Mouse (Mus musculus) myocyte (in vitro differentiated cells): Measurements from ENCODE around the gene Gm20604. TPM values are rescaled to one million over a fixed set of nuclear protein-coding genes. Genes with fewer than 3 reads are reported as not detected.
A peak's percentile ranks its signal among the peaks of the same experiment; 100 is the strongest.

ENCODE experiments used
- H3K27me3 ChIP-seq: one replicate; pipeline ENCODE4 v1.6.1; 2011; ENCODE audit not compliant: control insufficient read depth, insufficient read depth, insufficient read length
- H3K36me3 ChIP-seq: one replicate; pipeline ENCODE4 v1.6.1; 2011; ENCODE audit not compliant: control insufficient read depth, insufficient read depth
- H3K4me2 ChIP-seq: one replicate; pipeline ENCODE4 v1.6.1; 2011; ENCODE audit warnings: low read depth, control low read depth
- H3K4me3 ChIP-seq: one replicate; pipeline ENCODE4 v1.5.1; 2011; ENCODE audit warnings: mild to moderate bottlenecking, control low read depth, moderate library complexity
- H3K79me2 ChIP-seq: one replicate; pipeline ENCODE4 v1.6.1; 2011; ENCODE audit not compliant: control insufficient read depth, insufficient read depth
- H3ac ChIP-seq: one replicate; pipeline ENCODE4 v1.6.1; 2011; ENCODE audit not compliant: control insufficient read depth, insufficient read length
- CEBPB ChIP-seq: IDR thresholded peaks from 2 replicates; pipeline ENCODE4 v1.6.1; 2011; ENCODE audit warnings: mild to moderate bottlenecking, moderate library complexity; ENCODE audit not compliant: poor library complexity, insufficient read depth, severe bottlenecking
- E2F4 ChIP-seq: IDR thresholded peaks from one replicate; pipeline ENCODE4 v1.6.1; 2011; ENCODE audit warnings: mild to moderate bottlenecking, control low read depth, moderate library complexity; ENCODE audit not compliant: insufficient read depth
- MAX ChIP-seq: IDR thresholded peaks from one replicate; pipeline ENCODE4 v1.6.1; 2011; ENCODE audit warnings: low read depth, mild to moderate bottlenecking, control low read depth
- MYOD1 ChIP-seq, 3 experiments: IDR thresholded peaks; one replicate each; pipeline ENCODE4 v1.6.1; 2011; ENCODE audit warnings: control low read depth in 2 of 3, low read depth in 2 of 3, mild to moderate bottlenecking in 2 of 3, moderate library complexity in 1 of 3; ENCODE audit not compliant: insufficient read length in 2 of 3, control insufficient read depth in 1 of 3
- MYOG ChIP-seq, 3 experiments: IDR thresholded peaks; one replicate each; pipeline ENCODE4 v1.6.1; 2011; ENCODE audit warnings: control low read depth in 2 of 3, low read depth in 2 of 3, mild to moderate bottlenecking in 2 of 3; ENCODE audit not compliant: insufficient read length in 2 of 3, control insufficient read depth in 1 of 3, insufficient read depth in 1 of 3
- POLR2A ChIP-seq: IDR thresholded peaks from one replicate; pipeline ENCODE4 v1.6.1; 2011; ENCODE audit warnings: low read depth, mild to moderate bottlenecking, control low read depth, moderate library complexity; ENCODE audit not compliant: insufficient read length
- POLR2AphosphoS2 ChIP-seq: IDR thresholded peaks from one replicate; pipeline ENCODE4 v1.6.1; 2011; ENCODE audit warnings: low read depth, control low read depth; ENCODE audit not compliant: insufficient read length
- REST ChIP-seq: IDR thresholded peaks from one replicate; pipeline ENCODE4 v1.6.1; 2011; ENCODE audit warnings: mild to moderate bottlenecking, control low read depth, moderate library complexity; ENCODE audit not compliant: insufficient read depth, insufficient read length
- SRF ChIP-seq: IDR thresholded peaks from one replicate; pipeline ENCODE4 v1.6.1; 2011; ENCODE audit warnings: low read depth; ENCODE audit not compliant: control insufficient read depth, insufficient read length
- TCF12 ChIP-seq: IDR thresholded peaks from one replicate; pipeline ENCODE4 v1.6.1; 2011; ENCODE audit warnings: mild to moderate bottlenecking, control low read depth; ENCODE audit not compliant: poor library complexity, insufficient read depth, severe bottlenecking
- TCF3 ChIP-seq: IDR thresholded peaks from one replicate; pipeline ENCODE4 v1.6.1; 2011; ENCODE audit warnings: low read depth, control low read depth; ENCODE audit not compliant: insufficient read length
- USF1 ChIP-seq: IDR thresholded peaks from one replicate; pipeline ENCODE4 v1.6.1; 2011; ENCODE audit warnings: low read depth, mild to moderate bottlenecking, control low read depth, moderate library complexity
- polyA plus RNA-seq: library from polyadenylated mRNA; unstranded; fragments of >200 nt; fragmentation: generic; extraction: Trizol; gene quantifications from one replicate; pipeline ENCODE4 v1.2.1, GENCODE M21; 2012; ENCODE audit warnings: missing spikeins

Gm20604 gene
- polyA plus RNA-seq, 1 experiment = 5.7 TPM

- no peaks in the 10 kb centered on the region for H3K36me3 ChIP-seq
- TF ChIP-seq CEBPB = no peak
- TF ChIP-seq POLR2A = peak; percentile 72
- peak within 1 kb of the TSS; percentile 29 for H3K4me3 ChIP-seq
- H3K27me3 ChIP-seq = no peaks in the 10 kb centered on the region
- peak within 1 kb of the TSS; percentile 76 for H3K4me2 ChIP-seq
- H3K79me2 ChIP-seq = no peaks in the 10 kb centered on the region
- H3ac ChIP-seq = peak within 1 kb of the TSS; percentile 58
Measured at GRCm38 (mm10) chr12:102704457-102705198, 53.8 kb downstream of the Gm20604 start, which contains the start of gene Itpk1. Gene Itpk1, minus strand, starts transcription at chr12:102704930.

- H3K27me3 ChIP-seq = no peaks in the 10 kb centered on the region
- no peaks in the 10 kb centered on the region for H3K36me3 ChIP-seq
- H3ac ChIP-seq = peak overlapping the region; percentile 58
- H3K4me2 ChIP-seq = peak overlapping the region; percentile 76
- no peak for TF ChIP-seq MYOD1 (IDR thresholded peaks at IDR 0.05; ENCODE audit: control insufficient read depth in 1 of 3, insufficient read length in 2 of 3, low read depth in 2 of 3)
- peak overlapping the region; percentile 29 for H3K4me3 ChIP-seq
- H3K79me2 ChIP-seq = no peaks in the 10 kb centered on the region
Measured at GRCm38 (mm10) chr12:102703921-102704408, 54.5 kb downstream of the Gm20604 start.

- Histone ChIP-seq H3K27me3 (no peaks in the 10 kb centered on the region), H3K4me3 (peak overlapping the region; percentile 29), H3ac (no peak overlapping the region), H3K36me3 (no peaks in the 10 kb centered on the region), H3K4me2 (peak overlapping the region; percentile 76), H3K79me2 (no peaks in the 10 kb centered on the region)
- TF ChIP-seq E2F4 = no peak
- TF ChIP-seq REST = no peak
- TF ChIP-seq MAX = no peak
- TF ChIP-seq MYOG (IDR thresholded peaks at IDR 0.05; ENCODE audit: control insufficient read depth in 1 of 3, insufficient read depth in 1 of 3, insufficient read length in 2 of 3, low read depth in 2 of 3) = no peak
- TF ChIP-seq MYOD1 (IDR thresholded peaks at IDR 0.05; ENCODE audit: control insufficient read depth in 1 of 3, insufficient read length in 2 of 3, low read depth in 2 of 3) = no peak
- no peak for TF ChIP-seq TCF12
- TF ChIP-seq SRF = no peak
- no peak for TF ChIP-seq CEBPB
Measured at GRCm38 (mm10) chr12:102703441-102703840, 55.0 kb downstream of the Gm20604 start.

- Histone ChIP-seq H3K4me3 (peak overlapping the region; percentile 29), H3ac (no peak overlapping the region), H3K36me3 (no peaks in the 10 kb centered on the region), H3K79me2 (no peaks in the 10 kb centered on the region), H3K4me2 (peak overlapping the region; percentile 76), H3K27me3 (no peaks in the 10 kb centered on the region)
- TF ChIP-seq SRF = no peak
- no peak for TF ChIP-seq POLR2AphosphoS2
- no peak for TF ChIP-seq POLR2A
Measured at GRCm38 (mm10) chr12:102703111-102703412, 55.4 kb downstream of the Gm20604 start.

- Histone ChIP-seq H3K27me3 (no peaks in the 10 kb centered on the region), H3K36me3 (no peaks in the 10 kb centered on the region), H3K4me2 (peak overlapping the region; percentile 76), H3ac (no peak overlapping the region), H3K79me2 (no peaks in the 10 kb centered on the region), H3K4me3 (peak overlapping the region; percentile 29)
- TF ChIP-seq POLR2AphosphoS2 (no peak), MYOD1 (IDR thresholded peaks at IDR 0.05; ENCODE audit: control insufficient read depth in 1 of 3, insufficient read length in 2 of 3, low read depth in 2 of 3) (no peak), MYOG (IDR thresholded peaks at IDR 0.05; ENCODE audit: control insufficient read depth in 1 of 3, insufficient read depth in 1 of 3, insufficient read length in 2 of 3, low read depth in 2 of 3) (no peak), E2F4 (no peak)
Measured at GRCm38 (mm10) chr12:102702356-102703110, 55.9 kb downstream of the Gm20604 start.

GRCm38 (mm10) chr12:102701691-102702207 lies 56.7 kb downstream of the Gm20604 start:
- TF ChIP-seq TCF3 (no peak), MYOG (IDR thresholded peaks at IDR 0.05; ENCODE audit: control insufficient read depth in 1 of 3, insufficient read depth in 1 of 3, insufficient read length in 2 of 3, low read depth in 2 of 3) (no peak), SRF (no peak), REST (no peak), POLR2A (no peak), MYOD1 (IDR thresholded peaks at IDR 0.05; ENCODE audit: control insufficient read depth in 1 of 3, insufficient read length in 2 of 3, low read depth in 2 of 3) (no peak), E2F4 (no peak), USF1 (no peak), TCF12 (no peak), CEBPB (no peak), POLR2AphosphoS2 (no peak), MAX (no peak)
- no peak overlapping the region for H3K4me2 ChIP-seq
- H3ac ChIP-seq = no peak overlapping the region
- no peak overlapping the region for H3K4me3 ChIP-seq
- H3K79me2 ChIP-seq = no peaks in the 10 kb centered on the region
- no peaks in the 10 kb centered on the region for H3K27me3 ChIP-seq
- H3K36me3 ChIP-seq = no peaks in the 10 kb centered on the region
